Mouse (Mus musculus) monocyte, adult 59 days (primary cell): ENCODE data around the gene Tmem156. TPM values are rescaled to one million over a fixed set of nuclear protein-coding genes. Genes with fewer than 3 reads are reported as not detected.

Experiments used
- total RNA-seq, 2 experiments: library from RNA; stranded (reverse); gene quantifications; one replicate each; pipeline ENCODE4 v1.2.4; 2023

The Tmem156 gene
- 10 to 100 TPM; 31.9 to 34.5 TPM for total RNA-seq

GRCm38 (mm10) chr5:65091921-65092320, at the start of gene Tmem156:
Gene Tmem156, minus strand, starts transcription at chr5:65092132.

GRCm38 (mm10) chr5:65106876-65107772, 15.2 kb upstream of the Tmem156 start, which contains the start of gene Klhl5:
Gene Klhl5, plus strand, starts transcription at chr5:65107539.

Other genes with a start within 250 kb of the Tmem156 start
- 10 to 100 TPM; 25.0 to 32.0 TPM for gene Tlr1, start 158.6 kb downstream of the Tmem156 start, total RNA-seq
- gene Tlr6, start 132.0 kb downstream of the Tmem156 start, total RNA-seq: 10 to 100 TPM; 38.2 to 39.9 TPM
- 10 to 100 TPM; 16.3 to 23.1 TPM for gene Fam114a1, start 122.1 kb downstream of the Tmem156 start, total RNA-seq
- gene Klhl5, start 15.4 kb upstream of the Tmem156 start, total RNA-seq: 10 to 100 TPM; 77.6 to 83.0 TPM
- gene Wdr19, start 107.6 kb upstream of the Tmem156 start, total RNA-seq: 1 to 10 TPM in 1 of 2 experiments, under 1 TPM in 1; 0.82 to 1.7 TPM
- gene Rfc1, start 243.5 kb upstream of the Tmem156 start, total RNA-seq: 10 to 100 TPM; 40.9 to 48.6 TPM